Mouse (Mus musculus) liver, embryonic 14.5 days (tissue): ENCODE measurements at regions not wholly inside any gene's neighbourhood (a gene's known extent, or its start where the extent isn't known, plus 50 kb on each side); places are given as distances from the start of the nearest gene placed in this dataset.

Experiments
- ATAC-seq: fragments of 200-750 bp; cut with Nextera tagmentation; 2 replicates; pipeline ENCODE4 v1.8.0; 2017; ENCODE audit warnings: moderate number of reproducible peaks, mild to moderate bottlenecking, moderate library complexity; ENCODE audit not compliant: insufficient read depth
- DNase-seq, 3 experiments: peaks; one replicate each; pipeline ENCODE4 v3.0.0-alpha.2; 2012 to 2013; ENCODE audit warnings: low read depth in 3 of 3, low spot score in 3 of 3
- H3K27ac ChIP-seq: fragments of 300-500 bp; sonication (generic); 2 replicates; pipeline ENCODE4 v1.5.1; 2014; ENCODE audit warnings: moderate library complexity, mild to moderate bottlenecking, control low read depth, inconsistent platforms
- H3K27me3 ChIP-seq: fragments of 300-500 bp; sonication (generic); 2 replicates; pipeline ENCODE4 v1.6.1; 2014; ENCODE audit warnings: mild to moderate bottlenecking, low read length, moderate library complexity; ENCODE audit not compliant: control insufficient read depth, insufficient read depth
- H3K36me3 ChIP-seq: fragments of 300-500 bp; sonication (generic); replicated peaks from 2 replicates; pipeline ENCODE4 v1.6.1; 2014; ENCODE audit warnings: low read depth; ENCODE audit not compliant: control insufficient read depth, insufficient read depth
- H3K4me1 ChIP-seq, 2 experiments: fragments of 200-500 bp in 1 of 2; fragments of 300-500 bp in 1 of 2; sonication (generic) in 1 of 2; replicated peaks; 2 replicates each; pipeline ENCODE4 v1.6.1; 2012 to 2014; ENCODE audit warnings: antibody characterized with exemption in 1 of 2, inconsistent platforms in 1 of 2, low read length in 1 of 2; ENCODE audit not compliant: control insufficient read depth in 2 of 2, insufficient read depth in 2 of 2
- H3K4me2 ChIP-seq: fragments of 300-500 bp; sonication (generic); 2 replicates; pipeline ENCODE4 v1.6.1; 2014; ENCODE audit warnings: low read depth, mild to moderate bottlenecking, control low read depth, moderate library complexity
- H3K4me3 ChIP-seq, 2 experiments: fragments of 200-500 bp in 1 of 2; fragments of 300-500 bp in 1 of 2; sonication (generic) in 1 of 2; 2 replicates each; pipeline ENCODE4 v1.5.1; 2012 to 2014; ENCODE audit warnings: low read depth in 2 of 2, low read length in 2 of 2, mild to moderate bottlenecking in 2 of 2, control low read depth in 1 of 2, inconsistent platforms in 1 of 2, moderate library complexity in 1 of 2; ENCODE audit not compliant: insufficient read depth in 1 of 2
- H3K9ac ChIP-seq: fragments of 300-500 bp; sonication (generic); replicated peaks from 2 replicates; pipeline ENCODE4 v1.6.1; 2014; ENCODE audit warnings: mild to moderate bottlenecking, control low read depth, moderate library complexity
- H3K9me3 ChIP-seq: fragments of 300-500 bp; sonication (generic); 2 replicates; pipeline ENCODE4 v1.6.1; 2016; ENCODE audit warnings: low read length, mixed read lengths; ENCODE audit not compliant: control insufficient read depth
- CTCF ChIP-seq: IDR thresholded peaks from 2 replicates; pipeline ENCODE4 v1.5.1; 2016; ENCODE audit warnings: antibody characterized with exemption, low read depth, control low read depth
- EP300 ChIP-seq: IDR thresholded peaks from 2 replicates; pipeline ENCODE4 v1.6.1; 2016; ENCODE audit warnings: antibody characterized with exemption, low read depth
- WGBS: fragments of 180-500 bp; shearing (Covaris S2); extraction: QIAGEN DNeasy Blood & Tissue Kit; methylation state at CpG from one replicate; pipeline ENCODE4 v1.1.7; 2014; ENCODE audit not compliant: insufficient replicate concordance; 5-methylcytosine and 5-hydroxymethylcytosine counted together

DNA sequence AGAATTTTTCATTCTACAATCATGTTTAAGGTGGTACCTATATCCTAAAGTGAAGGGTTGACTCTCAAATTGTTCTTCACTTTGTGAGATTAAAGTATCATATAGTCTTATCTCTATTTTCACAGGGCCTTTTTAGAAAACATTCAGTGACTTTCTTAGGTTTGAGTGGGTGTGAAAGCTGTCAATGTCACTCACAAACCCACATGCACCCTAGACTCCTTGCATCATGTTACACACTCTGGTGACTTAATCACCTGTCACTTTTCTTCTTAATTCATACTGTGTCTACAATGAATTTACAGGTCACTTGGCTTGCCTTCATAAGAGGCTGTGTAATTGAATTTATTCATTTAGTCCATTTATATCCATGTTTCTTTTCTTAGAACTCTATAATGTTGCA is 1026.8 kb upstream of the Alcam start:
- Histone ChIP-seq H3K4me1 (no peaks in the 10 kb centered on the region), H3K9ac (no peak overlapping the region), H3K9me3 (no peaks in the 10 kb centered on the region), H3K36me3 (no peaks in the 10 kb centered on the region), H3K4me2 (no peak overlapping the region), H3K27ac (no peak overlapping the region), H3K4me3 (no peak overlapping the region), H3K27me3 (no peaks in the 10 kb centered on the region)
- no peak for DNase-seq
- ATAC-seq = no peak
- TF ChIP-seq CTCF (no peak), EP300 (no peak)

DNA sequence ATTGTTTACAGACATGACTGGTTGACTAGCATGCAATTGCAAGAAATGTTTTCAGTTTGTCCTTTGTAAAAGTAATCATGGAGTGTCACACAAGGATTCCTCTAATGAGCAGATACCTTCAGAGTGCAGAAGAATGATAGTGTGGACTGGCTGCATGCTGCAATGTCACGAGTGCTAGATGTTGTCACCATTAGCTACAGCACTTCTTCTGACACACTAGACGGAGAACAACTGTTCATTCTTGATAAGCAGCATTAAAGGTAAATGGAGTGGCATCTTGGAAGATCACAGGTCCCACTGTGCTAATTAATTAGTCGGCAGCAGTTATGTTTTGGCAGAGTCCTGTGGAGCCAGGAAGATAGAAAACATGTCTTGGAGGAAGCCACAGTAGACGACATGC is 985.6 kb upstream of the Alcam start:
- DNase-seq (no peak), ATAC-seq (no peak)
- Histone ChIP-seq H3K4me2 (no peak overlapping the region), H3K4me3 (no peak overlapping the region), H3K9ac (no peak overlapping the region), H3K27ac (no peak overlapping the region), H3K27me3 (no peaks in the 10 kb centered on the region), H3K4me1 (no peaks in the 10 kb centered on the region), H3K36me3 (no peaks in the 10 kb centered on the region), H3K9me3 (no peaks in the 10 kb centered on the region)
- TF ChIP-seq EP300 (no peak), CTCF (no peak)
- whole genome bisulfite sequencing = 46% methylated on average over 4 of the region's 4 CpGs

DNA sequence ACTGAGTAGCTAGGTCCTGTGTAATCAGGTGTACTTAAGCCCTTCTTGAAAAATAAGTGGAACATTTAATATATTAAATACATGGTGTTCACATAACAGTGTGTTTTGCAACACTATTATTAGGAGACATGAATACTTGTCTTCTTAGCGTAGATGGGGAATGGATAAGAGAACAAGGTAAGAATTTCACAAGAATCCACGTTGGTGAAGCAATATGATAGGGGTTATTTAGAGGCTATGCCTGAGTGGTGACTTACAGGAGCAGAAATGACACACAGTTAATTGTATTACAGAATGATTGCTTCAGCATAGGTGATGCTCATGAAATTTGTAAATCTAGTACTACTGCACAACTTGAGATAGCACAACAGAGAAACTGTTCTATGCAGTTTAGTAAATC is 964.5 kb upstream of the Alcam start:
- TF ChIP-seq CTCF = no peak
- no peaks in the 10 kb centered on the region for H3K9me3 ChIP-seq
- no peak overlapping the region for H3K4me2 ChIP-seq
- H3K36me3 ChIP-seq = no peaks in the 10 kb centered on the region
- no peak overlapping the region for H3K9ac ChIP-seq
- no peak overlapping the region for H3K4me3 ChIP-seq
- no peak for ATAC-seq
- no peaks in the 10 kb centered on the region for H3K27me3 ChIP-seq
- H3K27ac ChIP-seq = no peak overlapping the region
- no peaks in the 10 kb centered on the region for H3K4me1 ChIP-seq
- no peak for DNase-seq
- 37% methylated on average over 2 of the region's 2 CpGs for WGBS

DNA sequence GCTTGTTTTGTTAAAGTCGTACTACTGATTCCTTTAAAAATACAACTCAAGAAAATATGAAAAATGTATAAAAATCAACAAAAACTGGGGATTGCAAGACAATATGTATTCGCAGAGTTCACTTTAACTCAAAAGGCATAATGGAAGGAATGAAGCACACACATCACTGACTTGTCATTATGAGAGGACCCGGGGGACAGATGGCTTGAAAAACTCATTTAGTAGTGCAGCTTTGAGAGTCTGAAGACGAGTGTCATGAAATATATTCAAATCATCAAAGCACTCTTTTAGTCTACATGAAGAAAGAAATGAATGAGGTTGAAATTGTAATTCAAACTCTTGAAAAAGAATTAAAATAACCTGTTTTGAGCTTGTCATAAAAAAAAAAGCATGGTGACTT is 931.3 kb upstream of the Alcam start:
- Histone ChIP-seq H3K4me2 (no peak overlapping the region), H3K9me3 (no peaks in the 10 kb centered on the region), H3K27me3 (no peaks in the 10 kb centered on the region), H3K4me3 (no peak overlapping the region), H3K4me1 (no peaks in the 10 kb centered on the region), H3K36me3 (no peaks in the 10 kb centered on the region), H3K9ac (no peak overlapping the region), H3K27ac (no peak overlapping the region)
- no peak for DNase-seq
- TF ChIP-seq CTCF (no peak), EP300 (no peak)
- no peak for ATAC-seq
- 59% methylated on average over 4 of the region's 4 CpGs for WGBS

DNA sequence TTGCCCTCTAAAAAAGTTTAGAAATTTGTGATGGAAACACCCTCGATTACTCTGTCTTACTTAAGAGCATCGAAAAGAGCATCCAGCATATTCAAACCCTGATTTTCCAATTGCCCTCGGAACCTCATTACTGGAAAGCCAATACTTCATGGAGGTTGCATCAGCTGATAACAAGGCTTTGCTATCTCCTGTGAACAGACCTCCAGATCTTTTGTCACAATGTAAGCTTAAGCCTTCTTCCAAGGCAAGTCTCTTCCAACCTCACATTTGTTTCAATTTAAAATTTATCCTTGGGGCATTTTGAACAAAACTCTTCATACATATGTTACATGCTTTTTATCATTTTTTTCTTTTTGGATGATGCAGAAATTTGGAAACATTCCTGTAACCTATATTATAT is 888.3 kb upstream of the Alcam start:
- Histone ChIP-seq H3K27me3 (no peaks in the 10 kb centered on the region), H3K4me3 (no peak overlapping the region), H3K9me3 (no peaks in the 10 kb centered on the region), H3K4me1 (no peaks in the 10 kb centered on the region), H3K27ac (no peak overlapping the region), H3K9ac (no peak overlapping the region), H3K4me2 (no peak overlapping the region), H3K36me3 (no peaks in the 10 kb centered on the region)
- no peak for DNase-seq
- WGBS = 43% methylated on average over 3 of the region's 3 CpGs
- no peak for ATAC-seq
- TF ChIP-seq CTCF (no peak), EP300 (no peak)

DNA sequence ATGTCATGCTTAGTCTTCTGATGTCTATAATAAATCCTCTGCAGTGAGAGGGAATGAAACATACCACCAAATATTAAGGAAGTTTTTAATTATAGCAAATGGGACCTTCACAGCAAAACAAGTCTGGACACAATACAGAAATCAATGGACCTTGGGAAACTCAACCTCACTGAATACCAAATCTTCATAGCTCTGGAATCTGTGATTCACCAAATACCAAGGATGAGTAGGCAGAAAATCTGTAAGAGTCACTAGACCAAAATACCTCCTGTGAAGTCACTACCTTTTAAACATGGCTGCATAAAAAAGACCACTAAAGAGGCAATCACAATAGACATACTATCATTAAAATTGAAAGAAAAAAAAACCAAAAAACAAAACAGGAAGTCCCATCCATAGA is 872.5 kb upstream of the Alcam start:
- H3K27me3 ChIP-seq = no peaks in the 10 kb centered on the region
- no peak overlapping the region for H3K4me2 ChIP-seq
- H3K4me3 ChIP-seq = no peak overlapping the region
- TF ChIP-seq EP300 (no peak), CTCF (no peak)
- no peaks in the 10 kb centered on the region for H3K4me1 ChIP-seq
- no peaks in the 10 kb centered on the region for H3K9me3 ChIP-seq
- DNase-seq (no peak), ATAC-seq (no peak)
- no peak overlapping the region for H3K27ac ChIP-seq
- H3K36me3 ChIP-seq = no peaks in the 10 kb centered on the region
- H3K9ac ChIP-seq = no peak overlapping the region
